Mouse (Mus musculus): ENCODE measurements around the gene Olfr70. TPM values are rescaled to one million over a fixed set of nuclear protein-coding genes. Genes with fewer than 3 reads are reported as not detected.

The Olfr70 gene
- polyA plus RNA-seq, 1 experiment from 2014 or later: not detected

DNA sequence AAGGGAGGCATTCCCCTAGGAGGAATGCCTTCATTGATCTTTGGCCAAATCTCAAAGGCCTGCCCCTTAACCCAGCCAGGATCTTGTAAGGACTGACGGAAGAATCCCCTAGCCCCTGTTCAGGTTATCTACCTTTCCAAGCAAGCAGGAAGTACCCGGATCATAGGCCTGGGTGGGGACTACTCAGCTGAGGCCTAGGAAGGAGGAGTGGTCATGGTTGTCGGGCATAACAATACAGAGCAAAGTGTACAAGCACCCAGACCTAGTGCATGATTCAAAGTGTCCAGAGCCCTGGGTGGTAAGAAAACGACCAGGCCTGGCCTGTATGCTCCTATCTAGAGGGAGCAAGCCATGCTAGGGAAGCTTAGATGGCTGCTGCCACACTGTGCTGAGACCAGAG, 25.0 kb downstream of the Olfr70 start:
- WGBS (ENCODE audit: insufficient replicate concordance): 69% methylated on average over 4 of the region's 4 CpGs
- Histone ChIP-seq H3K9ac (ENCODE audit: low read depth, low read length) (no peak overlapping the region), H3K9me3 (replicated peaks; ENCODE audit: control insufficient read depth, low read length) (no peaks in the 10 kb centered on the region), H3K27ac (ENCODE audit: low read depth, low read length) (no peak overlapping the region), H3K4me2 (no peak overlapping the region), H3K4me1 (ENCODE audit: control insufficient read depth, insufficient read depth, low read length) (0 out of 2 replicates have a peak, but pooled peaks cover 4% of the 10 kb centered on the region), H3K36me3 (ENCODE audit: control insufficient read depth, insufficient read depth, low read length) (peaks cover 2% of the 10 kb centered on the region; the same call in 1 of the 2 replicates), H3K27me3 (ENCODE audit: control insufficient read depth, insufficient read depth, low read length) (no peaks in the 10 kb centered on the region), H3K4me3 (ENCODE audit: low read depth, low read length) (no peak overlapping the region)
- ATAC-seq (replicated peaks; ENCODE audit: insufficient number of reproducible peaks, low FRiP score, low TSS enrichment): no peak

DNA sequence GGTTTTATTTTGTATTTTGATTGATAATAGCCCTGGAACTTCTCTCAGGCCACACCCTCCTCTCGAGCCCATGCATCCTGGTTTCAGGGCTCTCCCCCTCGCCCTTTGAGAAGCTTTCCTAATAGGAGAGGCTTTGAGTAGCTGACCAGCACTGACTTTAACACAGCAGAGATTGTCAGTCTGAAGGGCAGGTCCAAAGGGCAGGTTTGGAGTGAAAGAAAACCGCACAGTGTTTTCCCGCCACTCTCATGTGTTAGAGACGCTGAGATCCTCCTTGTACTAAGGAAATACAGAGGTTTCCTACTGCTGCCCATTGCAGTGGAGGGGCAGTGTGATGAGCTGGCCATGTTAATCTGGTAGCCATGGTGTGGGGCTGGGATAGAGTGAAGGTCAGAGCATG, 25.6 kb downstream of the Olfr70 start:
- Histone ChIP-seq H3K36me3 (ENCODE audit: control insufficient read depth, insufficient read depth, low read length) (peaks cover 2% of the 10 kb centered on the region; the same call in 1 of the 2 replicates), H3K4me1 (ENCODE audit: control insufficient read depth, insufficient read depth, low read length) (peaks cover 5% of the 10 kb centered on the region), H3K9ac (ENCODE audit: low read depth, low read length) (no peak overlapping the region), H3K4me2 (no peak overlapping the region), H3K9me3 (replicated peaks; ENCODE audit: control insufficient read depth, low read length) (no peaks in the 10 kb centered on the region), H3K27me3 (ENCODE audit: control insufficient read depth, insufficient read depth, low read length) (no peaks in the 10 kb centered on the region), H3K4me3 (ENCODE audit: low read depth, low read length) (no peak overlapping the region), H3K27ac (ENCODE audit: low read depth, low read length) (no peak overlapping the region)
- WGBS (ENCODE audit: insufficient replicate concordance): 74% methylated on average over 5 of the region's 5 CpGs
- ATAC-seq (replicated peaks; ENCODE audit: insufficient number of reproducible peaks, low FRiP score, low TSS enrichment): no peak

GRCm38 (mm10) chr4:43673703-43674102, 26.9 kb downstream of the Olfr70 start:
- ATAC-seq (replicated peaks; ENCODE audit: insufficient number of reproducible peaks, low FRiP score, low TSS enrichment): no peak
- no peak overlapping the region for H3K4me3 ChIP-seq (ENCODE audit: low read depth, low read length)
- H3K27ac ChIP-seq (ENCODE audit: low read depth, low read length): no peak overlapping the region
- no peak overlapping the region for H3K9ac ChIP-seq (ENCODE audit: low read depth, low read length)
- no peaks in the 10 kb centered on the region for H3K9me3 ChIP-seq (replicated peaks; ENCODE audit: control insufficient read depth, low read length)
- peaks cover 2% of the 10 kb centered on the region; the same call in 1 of the 2 replicates for H3K36me3 ChIP-seq (ENCODE audit: control insufficient read depth, insufficient read depth, low read length)
- H3K4me1 ChIP-seq (ENCODE audit: control insufficient read depth, insufficient read depth, low read length): peaks cover 9% of the 10 kb centered on the region
- H3K27me3 ChIP-seq (ENCODE audit: control insufficient read depth, insufficient read depth, low read length): no peaks in the 10 kb centered on the region
- H3K4me2 ChIP-seq: no peak overlapping the region
- WGBS (ENCODE audit: insufficient replicate concordance): 76% methylated on average over 8 of the region's 8 CpGs

- Histone ChIP-seq H3K4me1 (ENCODE audit: control insufficient read depth, insufficient read depth, low read length) (peaks cover 9% of the 10 kb centered on the region), H3K4me3 (ENCODE audit: low read depth, low read length) (no peak overlapping the region), H3K9me3 (replicated peaks; ENCODE audit: control insufficient read depth, low read length) (no peaks in the 10 kb centered on the region), H3K27me3 (ENCODE audit: control insufficient read depth, insufficient read depth, low read length) (peaks cover 3% of the 10 kb centered on the region; the same call in 1 of the 2 replicates), H3K4me2 (no peak overlapping the region), H3K27ac (ENCODE audit: low read depth, low read length) (no peak overlapping the region), H3K36me3 (ENCODE audit: control insufficient read depth, insufficient read depth, low read length) (peaks cover 1% of the 10 kb centered on the region; the same call in 1 of the 2 replicates), H3K9ac (ENCODE audit: low read depth, low read length) (no peak overlapping the region)
- WGBS (ENCODE audit: insufficient replicate concordance): 6% methylated on average over 2 of the region's 2 CpGs
- ATAC-seq (replicated peaks; ENCODE audit: insufficient number of reproducible peaks, low FRiP score, low TSS enrichment): no peak
Measured at GRCm38 (mm10) chr4:43672070-43672469, 28.5 kb downstream of the Olfr70 start.

GRCm38 (mm10) chr4:43669428-43669794, 31.2 kb downstream of the Olfr70 start:
- ATAC-seq (replicated peaks; ENCODE audit: insufficient number of reproducible peaks, low FRiP score, low TSS enrichment): peak; percentile 69
- no peaks in the 10 kb centered on the region for H3K9me3 ChIP-seq (replicated peaks; ENCODE audit: control insufficient read depth, low read length)

GRCm38 (mm10) chr4:43668782-43669427, 31.7 kb downstream of the Olfr70 start, which contains the start of the genes Tmem8b and Fam221b:
Gene Tmem8b, plus strand, starts transcription at chr4:43668971.
Gene Fam221b, minus strand, starts transcription at chr4:43669145.
- no peaks in the 10 kb centered on the region for H3K36me3 ChIP-seq (ENCODE audit: control insufficient read depth, insufficient read depth, low read length)
- 3% methylated on average over 41 of the region's 41 CpGs for WGBS (ENCODE audit: insufficient replicate concordance)
- H3K4me3 ChIP-seq (ENCODE audit: low read depth, low read length): peak within 1 kb of the TSS; percentile 73
- H3K4me1 ChIP-seq (ENCODE audit: control insufficient read depth, insufficient read depth, low read length): peaks cover 9% of the 10 kb centered on the region
- peak within 1 kb of the TSS; percentile 91 for H3K4me2 ChIP-seq
- H3K9ac ChIP-seq (ENCODE audit: low read depth, low read length): peak within 1 kb of the TSS; percentile 77
- H3K9me3 ChIP-seq (replicated peaks; ENCODE audit: control insufficient read depth, low read length): no peaks in the 10 kb centered on the region
- H3K27me3 ChIP-seq (ENCODE audit: control insufficient read depth, insufficient read depth, low read length): peaks cover 26% of the 10 kb centered on the region
- ATAC-seq (replicated peaks; ENCODE audit: insufficient number of reproducible peaks, low FRiP score, low TSS enrichment): peak; percentile 86
- peak within 1 kb of the TSS; percentile 17; the same call in 1 of the 2 replicates for H3K27ac ChIP-seq (ENCODE audit: low read depth, low read length)

More at GRCm38 (mm10) chr4:43669428-43669794, 31.2 kb downstream of the Olfr70 start:
- Histone ChIP-seq H3K36me3 (ENCODE audit: control insufficient read depth, insufficient read depth, low read length) (no peaks in the 10 kb centered on the region), H3K4me2 (peak overlapping the region; percentile 91), H3K9ac (ENCODE audit: low read depth, low read length) (peak overlapping the region; percentile 77), H3K27ac (ENCODE audit: low read depth, low read length) (peak overlapping the region; percentile 17; the same call in 1 of the 2 replicates), H3K4me1 (ENCODE audit: control insufficient read depth, insufficient read depth, low read length) (peaks cover 9% of the 10 kb centered on the region), H3K27me3 (ENCODE audit: control insufficient read depth, insufficient read depth, low read length) (peaks cover 26% of the 10 kb centered on the region), H3K4me3 (ENCODE audit: low read depth, low read length) (peak overlapping the region; percentile 73)
- WGBS (ENCODE audit: insufficient replicate concordance): under 1% methylated on average over 25 of the region's 25 CpGs

DNA sequence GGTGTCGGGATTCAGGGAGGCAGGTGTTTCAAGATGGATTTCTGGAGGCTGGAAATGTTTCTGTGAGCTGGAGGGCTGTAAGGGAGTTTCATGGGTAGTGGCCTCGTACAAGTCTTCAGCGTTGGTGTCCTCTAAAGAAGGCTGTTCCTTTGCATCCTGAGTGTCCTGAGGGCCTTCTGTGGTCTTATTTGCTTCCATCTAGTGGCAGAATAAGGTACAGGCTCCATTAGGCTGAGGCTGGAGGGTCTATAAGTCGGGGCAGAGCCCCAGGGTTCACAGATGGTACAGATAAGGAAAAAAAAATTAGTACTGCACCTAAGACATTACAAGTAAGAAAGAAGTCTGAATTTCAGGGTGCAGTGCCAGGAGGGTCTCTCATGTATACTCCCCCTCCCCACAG, 34.2 kb downstream of the Olfr70 start:
- H3K9ac ChIP-seq (ENCODE audit: low read depth, low read length): no peak overlapping the region
- no peak overlapping the region for H3K27ac ChIP-seq (ENCODE audit: low read depth, low read length)
- no peak for ATAC-seq (replicated peaks; ENCODE audit: insufficient number of reproducible peaks, low FRiP score, low TSS enrichment)
- H3K4me3 ChIP-seq (ENCODE audit: low read depth, low read length): no peak overlapping the region
- H3K27me3 ChIP-seq (ENCODE audit: control insufficient read depth, insufficient read depth, low read length): peaks cover 44% of the 10 kb centered on the region
- H3K4me1 ChIP-seq (ENCODE audit: control insufficient read depth, insufficient read depth, low read length): peaks cover 5% of the 10 kb centered on the region
- WGBS (ENCODE audit: insufficient replicate concordance): 14% methylated on average over 4 of the region's 4 CpGs
- H3K36me3 ChIP-seq (ENCODE audit: control insufficient read depth, insufficient read depth, low read length): no peaks in the 10 kb centered on the region
- no peak overlapping the region for H3K4me2 ChIP-seq
- no peaks in the 10 kb centered on the region; the same call in 1 of the 2 replicates for H3K9me3 ChIP-seq (replicated peaks; ENCODE audit: control insufficient read depth, low read length)

DNA sequence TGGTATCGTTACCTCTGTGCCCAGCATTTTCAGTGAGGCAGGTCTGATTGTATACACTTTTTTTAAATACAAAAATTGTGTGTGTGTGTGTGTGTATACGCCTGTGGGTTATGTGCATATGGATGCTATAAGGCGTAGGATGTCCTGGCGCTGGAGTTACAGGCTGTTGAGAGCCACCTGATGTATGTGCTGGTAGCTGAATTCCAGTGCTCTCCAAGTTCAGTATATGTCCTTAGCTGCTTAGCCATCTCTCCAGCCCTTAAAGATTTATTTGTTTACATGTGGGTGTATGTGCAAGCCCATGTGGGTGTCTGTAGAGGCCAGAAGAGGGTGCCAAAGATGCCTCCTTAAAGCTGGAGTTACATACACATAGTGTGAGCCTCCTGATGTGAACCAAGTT, 43.5 kb downstream of the Olfr70 start:
- Histone ChIP-seq H3K27me3 (ENCODE audit: control insufficient read depth, insufficient read depth, low read length) (peaks cover 11% of the 10 kb centered on the region), H3K4me3 (ENCODE audit: low read depth, low read length) (peak overlapping the region; percentile 87), H3K4me1 (ENCODE audit: control insufficient read depth, insufficient read depth, low read length) (peaks cover 3% of the 10 kb centered on the region; the same call in 1 of the 2 replicates), H3K36me3 (ENCODE audit: control insufficient read depth, insufficient read depth, low read length) (no peaks in the 10 kb centered on the region), H3K27ac (ENCODE audit: low read depth, low read length) (no peak overlapping the region), H3K4me2 (peak overlapping the region; percentile 89), H3K9me3 (replicated peaks; ENCODE audit: control insufficient read depth, low read length) (no peaks in the 10 kb centered on the region), H3K9ac (ENCODE audit: low read depth, low read length) (no peak overlapping the region)
- 60% methylated on average over 4 of the region's 4 CpGs for WGBS (ENCODE audit: insufficient replicate concordance)
- ATAC-seq (replicated peaks; ENCODE audit: insufficient number of reproducible peaks, low FRiP score, low TSS enrichment): no peak

All from heart, embryonic 11.5 days (tissue).